Mouse (Mus musculus) heart, embryonic 16.5 days (tissue): ENCODE data around the gene Gm10100. TPM values are rescaled to one million over a fixed set of nuclear protein-coding genes. Genes with fewer than 3 reads are reported as not detected.
"Not testable (repeated sequence)": the region's sequence is repeated elsewhere in the genome, so short reads cannot be mapped to it uniquely, and the experiment has no call there.

ENCODE experiments used
- ATAC-seq: fragments of 200-750 bp; cut with Nextera tagmentation; replicated peaks from 2 replicates; pipeline ENCODE4 v1.8.0; 2017; ENCODE audit warnings: moderate number of reproducible peaks; ENCODE audit not compliant: insufficient read depth, low FRiP score; ENCODE audit errors: extremely low read depth
- H3K27ac ChIP-seq: fragments of 300-500 bp; sonication (generic); 2 replicates; pipeline ENCODE4 v1.5.1; 2014; ENCODE audit warnings: mild to moderate bottlenecking, low read length, control low read depth, moderate library complexity
- H3K27me3 ChIP-seq: fragments of 300-500 bp; sonication (generic); 2 replicates; pipeline ENCODE4 v1.6.1; 2014; ENCODE audit warnings: low read length, mixed read lengths; ENCODE audit not compliant: control insufficient read depth, insufficient read depth
- H3K36me3 ChIP-seq: fragments of 300-500 bp; sonication (generic); 2 replicates; pipeline ENCODE4 v1.6.1; 2014; ENCODE audit not compliant: control insufficient read depth, insufficient read depth
- H3K4me1 ChIP-seq: fragments of 300-500 bp; sonication (generic); 2 replicates; pipeline ENCODE4 v1.6.1; 2014; ENCODE audit warnings: low read length, mixed read lengths; ENCODE audit not compliant: control insufficient read depth, insufficient read depth
- H3K4me2 ChIP-seq: fragments of 300-500 bp; sonication (generic); 2 replicates; pipeline ENCODE4 v1.6.1; 2014; ENCODE audit warnings: low read depth, mild to moderate bottlenecking, control low read depth, low read length
- H3K4me3 ChIP-seq: fragments of 300-500 bp; sonication (generic); 2 replicates; pipeline ENCODE4 v1.5.1; 2014; ENCODE audit warnings: mild to moderate bottlenecking, control low read depth, low read length
- H3K9ac ChIP-seq: fragments of 300-500 bp; sonication (generic); 2 replicates; pipeline ENCODE4 v1.6.1; 2014; ENCODE audit warnings: low read length, control low read depth
- H3K9me3 ChIP-seq: fragments of 300-500 bp; sonication (generic); replicated peaks from 2 replicates; pipeline ENCODE4 v1.6.1; 2016; ENCODE audit warnings: low read length; ENCODE audit not compliant: control insufficient read depth
- WGBS: fragments of 180-500 bp; shearing (Covaris S2); extraction: QIAGEN DNeasy Blood & Tissue Kit; methylation state at CpG from one replicate; pipeline ENCODE4 v1.1.7; 2014; 5-methylcytosine and 5-hydroxymethylcytosine counted together
- polyA plus RNA-seq: library from polyadenylated mRNA; unstranded; fragments of >200 nt; fragmentation: Nextera tagmentation; extraction: Ambion mirVana; gene quantifications from 2 replicates; pipeline ENCODE4 v1.2.1, GENCODE M21; 2015

Gene Gm10100
- polyA plus RNA-seq, 1 experiment from 2014 or later: not detected

- H3K4me3 ChIP-seq: no peak overlapping the region
- H3K9ac ChIP-seq: no peak overlapping the region
- H3K4me2 ChIP-seq: no peak overlapping the region
- 77% methylated on average over 4 of the region's 4 CpGs for WGBS
- peaks cover 7% of the 10 kb centered on the region for H3K9me3 ChIP-seq
- ATAC-seq: no peak
- H3K4me1 ChIP-seq: no peaks in the 10 kb centered on the region
- H3K27me3 ChIP-seq: no peaks in the 10 kb centered on the region
- no peak overlapping the region for H3K27ac ChIP-seq
- no peaks in the 10 kb centered on the region for H3K36me3 ChIP-seq
Measured at GRCm38 (mm10) chr10:77738929-77739328, 12.6 kb downstream of the Gm10100 start.

- H3K27ac ChIP-seq, H3K4me2 ChIP-seq, H3K36me3 ChIP-seq, H3K27me3 ChIP-seq, H3K4me3 ChIP-seq, H3K9ac ChIP-seq, H3K9me3 ChIP-seq, ATAC-seq, H3K4me1 ChIP-seq: not testable (repeated sequence)
- 55% methylated on average over 5 of the region's 5 CpGs for WGBS
Measured at GRCm38 (mm10) chr10:77741924-77742688, 15.8 kb downstream of the Gm10100 start, which contains the start of gene Gm18596. Gene Gm18596, minus strand, starts transcription at chr10:77742638.

- not testable (repeated sequence) for H3K36me3 ChIP-seq, H3K4me2 ChIP-seq, H3K9me3 ChIP-seq, ATAC-seq, H3K27me3 ChIP-seq, H3K27ac ChIP-seq, H3K4me3 ChIP-seq, H3K4me1 ChIP-seq, H3K9ac ChIP-seq
- WGBS: 71% methylated on average over 1 of the region's 1 CpGs
Measured at GRCm38 (mm10) chr10:77750686-77751085, 24.4 kb downstream of the Gm10100 start.

GRCm38 (mm10) chr10:77751254-77751653 is 25.0 kb downstream of the Gm10100 start, which contains the start of gene Gm9736:
Gene Gm9736, minus strand, starts transcription at chr10:77751354.
- WGBS: 70% methylated on average over 1 of the region's 1 CpGs
- H3K4me1 ChIP-seq, H3K27me3 ChIP-seq, H3K9me3 ChIP-seq, H3K9ac ChIP-seq, H3K36me3 ChIP-seq, ATAC-seq, H3K4me3 ChIP-seq, H3K4me2 ChIP-seq, H3K27ac ChIP-seq: not testable (repeated sequence)

- WGBS: 59% methylated on average over 3 of the region's 3 CpGs
- H3K4me2 ChIP-seq, H3K4me3 ChIP-seq, ATAC-seq, H3K9me3 ChIP-seq, H3K4me1 ChIP-seq, H3K27me3 ChIP-seq, H3K36me3 ChIP-seq, H3K27ac ChIP-seq, H3K9ac ChIP-seq: not testable (repeated sequence)
Measured at GRCm38 (mm10) chr10:77752312-77752711, 26.0 kb downstream of the Gm10100 start.

GRCm38 (mm10) chr10:77753448-77753847 is 27.2 kb downstream of the Gm10100 start:
- Histone ChIP-seq H3K4me3 (no peak overlapping the region), H3K9ac (no peak overlapping the region), H3K27me3 (no peaks in the 10 kb centered on the region), H3K36me3 (no peaks in the 10 kb centered on the region), H3K4me2 (no peak overlapping the region), H3K4me1 (no peaks in the 10 kb centered on the region), H3K9me3 (no peaks in the 10 kb centered on the region), H3K27ac (no peak overlapping the region)
- ATAC-seq: no peak

- not testable (repeated sequence) for H3K4me3 ChIP-seq, H3K27me3 ChIP-seq, H3K4me2 ChIP-seq, H3K9me3 ChIP-seq, H3K9ac ChIP-seq, H3K36me3 ChIP-seq, H3K27ac ChIP-seq, ATAC-seq, H3K4me1 ChIP-seq
- WGBS: no CpG with 5 or more reads among the region's 1 CpGs
Measured at GRCm38 (mm10) chr10:77759582-77759981, 33.3 kb downstream of the Gm10100 start, which contains the start of gene Gm3233. Gene Gm3233, minus strand, starts transcription at chr10:77759682.

- 67% methylated on average over 1 of the region's 1 CpGs for WGBS
- Histone ChIP-seq H3K27me3 (no peaks in the 10 kb centered on the region), H3K9me3 (no peaks in the 10 kb centered on the region), H3K4me2 (no peak overlapping the region), H3K9ac (no peak overlapping the region), H3K4me3 (no peak overlapping the region), H3K27ac (no peak overlapping the region), H3K4me1 (no peaks in the 10 kb centered on the region), H3K36me3 (no peaks in the 10 kb centered on the region)
- no peak for ATAC-seq
Measured at GRCm38 (mm10) chr10:77769727-77770126, 43.4 kb downstream of the Gm10100 start.

- H3K27me3 ChIP-seq, H3K4me1 ChIP-seq, H3K27ac ChIP-seq, H3K9me3 ChIP-seq, H3K4me2 ChIP-seq, ATAC-seq, H3K4me3 ChIP-seq, H3K36me3 ChIP-seq, H3K9ac ChIP-seq: not testable (repeated sequence)
- no CpG with 5 or more reads among the region's 1 CpGs for WGBS
Measured at GRCm38 (mm10) chr10:77771225-77771624, 44.9 kb downstream of the Gm10100 start, which contains the start of gene Gm3238. Gene Gm3238, minus strand, starts transcription at chr10:77771325.
